Mouse (Mus musculus) embryonic facial prominence, embryonic 15.5 days (tissue): ENCODE data around the gene Osbpl8. TPM values are rescaled to one million over a fixed set of nuclear protein-coding genes. Genes with fewer than 3 reads are reported as not detected.
"Not testable (repeated sequence)": the region's sequence is repeated elsewhere in the genome, so short reads cannot be mapped to it uniquely, and the experiment has no call there.

ENCODE experiments used
- ATAC-seq: fragments of 200-750 bp; cut with Nextera tagmentation; 2 replicates; pipeline ENCODE4 v1.8.0; 2017; ENCODE audit warnings: low read depth, moderate TSS enrichment; ENCODE audit not compliant: insufficient number of reproducible peaks, low FRiP score, low TSS enrichment
- H3K27ac ChIP-seq: fragments of 300-500 bp; sonication (generic); replicated peaks from 2 replicates; pipeline ENCODE4 v1.5.1; 2015; ENCODE audit warnings: mild to moderate bottlenecking, inconsistent platforms
- H3K27me3 ChIP-seq: fragments of 300-500 bp; sonication (generic); 2 replicates; pipeline ENCODE4 v1.6.1; 2015; ENCODE audit warnings: inconsistent platforms
- H3K36me3 ChIP-seq: fragments of 300-500 bp; sonication (generic); 2 replicates; pipeline ENCODE4 v1.6.1; 2015; ENCODE audit warnings: mild to moderate bottlenecking, inconsistent platforms
- H3K4me1 ChIP-seq: fragments of 300-500 bp; sonication (generic); 2 replicates; pipeline ENCODE4 v1.6.1; 2015; ENCODE audit warnings: inconsistent platforms
- H3K4me2 ChIP-seq: fragments of 300-500 bp; sonication (generic); replicated peaks from 2 replicates; pipeline ENCODE4 v1.6.1; 2015; ENCODE audit warnings: mild to moderate bottlenecking, inconsistent platforms
- H3K4me3 ChIP-seq: fragments of 300-500 bp; sonication (generic); replicated peaks from 2 replicates; pipeline ENCODE4 v1.5.1; 2015; ENCODE audit warnings: mild to moderate bottlenecking, inconsistent platforms
- H3K9ac ChIP-seq: fragments of 300-500 bp; sonication (generic); 2 replicates; pipeline ENCODE4 v1.6.1; 2015; ENCODE audit warnings: inconsistent platforms
- H3K9me3 ChIP-seq: fragments of 300-500 bp; sonication (generic); replicated peaks from 2 replicates; pipeline ENCODE4 v1.6.1; 2016; ENCODE audit warnings: inconsistent platforms
- WGBS: fragments of 180-500 bp; shearing (Covaris S2); methylation state at CpG from one replicate; pipeline ENCODE4 v1.1.7; 2015; 5-methylcytosine and 5-hydroxymethylcytosine counted together
- polyA plus RNA-seq: library from polyadenylated mRNA; unstranded; fragments of >200 nt; fragmentation: Nextera tagmentation; extraction: Ambion mirVana; gene quantifications from 2 replicates; pipeline ENCODE4 v1.2.1, GENCODE M21; 2015

Osbpl8 gene
- polyA plus RNA-seq, 1 experiment from 2014 or later: 12.8 TPM

- Histone ChIP-seq H3K27ac (no peak overlapping the region), H3K9me3 (no peaks in the 10 kb centered on the region), H3K4me1 (no peaks in the 10 kb centered on the region), H3K4me3 (no peak overlapping the region), H3K9ac (no peak overlapping the region), H3K27me3 (no peaks in the 10 kb centered on the region), H3K36me3 (no peaks in the 10 kb centered on the region), H3K4me2 (no peak overlapping the region)
- WGBS: 68% methylated on average over 15 of the region's 15 CpGs
- no peak for ATAC-seq
Measured at GRCm38 (mm10) chr10:111129867-111130620, 34.5 kb upstream of the Osbpl8 start.

GRCm38 (mm10) chr10:111130872-111131271 is 33.7 kb upstream of the Osbpl8 start:
- no peaks in the 10 kb centered on the region for H3K27me3 ChIP-seq
- no peaks in the 10 kb centered on the region for H3K4me1 ChIP-seq
- H3K4me2 ChIP-seq: no peak overlapping the region
- H3K27ac ChIP-seq: no peak overlapping the region
- no peaks in the 10 kb centered on the region for H3K9me3 ChIP-seq
- no peak for ATAC-seq
- no peak overlapping the region for H3K4me3 ChIP-seq
- H3K36me3 ChIP-seq: no peaks in the 10 kb centered on the region
- H3K9ac ChIP-seq: no peak overlapping the region
- 63% methylated on average over 3 of the region's 3 CpGs for WGBS

GRCm38 (mm10) chr10:111133271-111133670 is 31.3 kb upstream of the Osbpl8 start:
- H3K4me3 ChIP-seq: no peak overlapping the region
- no peak overlapping the region for H3K9ac ChIP-seq
- H3K27me3 ChIP-seq: no peaks in the 10 kb centered on the region
- no peaks in the 10 kb centered on the region for H3K36me3 ChIP-seq
- no peaks in the 10 kb centered on the region for H3K9me3 ChIP-seq
- no peaks in the 10 kb centered on the region for H3K4me1 ChIP-seq
- no peak for ATAC-seq
- H3K27ac ChIP-seq: no peak overlapping the region
- H3K4me2 ChIP-seq: no peak overlapping the region
- WGBS: 86% methylated on average over 5 of the region's 5 CpGs

- no peak for ATAC-seq
- Histone ChIP-seq H3K4me3 (no peak overlapping the region), H3K36me3 (no peaks in the 10 kb centered on the region), H3K4me2 (no peak overlapping the region), H3K27me3 (no peaks in the 10 kb centered on the region), H3K9me3 (no peaks in the 10 kb centered on the region), H3K9ac (no peak overlapping the region), H3K4me1 (no peaks in the 10 kb centered on the region), H3K27ac (no peak overlapping the region)
- 78% methylated on average over 8 of the region's 8 CpGs for WGBS
Measured at GRCm38 (mm10) chr10:111133936-111134335, 30.6 kb upstream of the Osbpl8 start.

GRCm38 (mm10) chr10:111134412-111134957 is 30.1 kb upstream of the Osbpl8 start:
- no peaks in the 10 kb centered on the region for H3K27me3 ChIP-seq
- WGBS: 70% methylated on average over 9 of the region's 9 CpGs
- ATAC-seq: no peak

GRCm38 (mm10) chr10:111136306-111136705 is 28.2 kb upstream of the Osbpl8 start:
- not testable (repeated sequence) for H3K27me3 ChIP-seq, H3K9ac ChIP-seq, H3K9me3 ChIP-seq, H3K27ac ChIP-seq, H3K4me2 ChIP-seq, H3K4me3 ChIP-seq, H3K36me3 ChIP-seq, H3K4me1 ChIP-seq, ATAC-seq
- WGBS: 69% methylated on average over 5 of the region's 5 CpGs

More at GRCm38 (mm10) chr10:111134412-111134957, 30.1 kb upstream of the Osbpl8 start:
- no peaks in the 10 kb centered on the region for H3K4me1 ChIP-seq
- no peak overlapping the region for H3K27ac ChIP-seq
- H3K36me3 ChIP-seq: no peaks in the 10 kb centered on the region
- H3K9ac ChIP-seq: no peak overlapping the region
- H3K4me3 ChIP-seq: no peak overlapping the region
- no peaks in the 10 kb centered on the region for H3K9me3 ChIP-seq
- no peak overlapping the region for H3K4me2 ChIP-seq

- WGBS: 71% methylated on average over 4 of the region's 4 CpGs
- Histone ChIP-seq H3K4me2 (no peak overlapping the region), H3K4me1 (no peaks in the 10 kb centered on the region), H3K9ac (no peak overlapping the region), H3K27me3 (no peaks in the 10 kb centered on the region), H3K36me3 (no peaks in the 10 kb centered on the region), H3K4me3 (no peak overlapping the region), H3K9me3 (no peaks in the 10 kb centered on the region), H3K27ac (no peak overlapping the region)
- ATAC-seq: no peak
Measured at GRCm38 (mm10) chr10:111137905-111138304, 26.6 kb upstream of the Osbpl8 start.

- Histone ChIP-seq H3K4me2 (no peak overlapping the region), H3K4me1 (no peaks in the 10 kb centered on the region), H3K9ac (no peak overlapping the region), H3K27ac (no peak overlapping the region), H3K4me3 (no peak overlapping the region), H3K27me3 (no peaks in the 10 kb centered on the region), H3K36me3 (no peaks in the 10 kb centered on the region), H3K9me3 (no peaks in the 10 kb centered on the region)
- 82% methylated on average over 1 of the region's 1 CpGs for WGBS
- no peak for ATAC-seq
Measured at GRCm38 (mm10) chr10:111139170-111139569, 25.4 kb upstream of the Osbpl8 start.

GRCm38 (mm10) chr10:111139881-111140280 is 24.7 kb upstream of the Osbpl8 start:
- H3K36me3 ChIP-seq: no peaks in the 10 kb centered on the region
- ATAC-seq: no peak
- no peak overlapping the region for H3K4me3 ChIP-seq
- H3K4me2 ChIP-seq: no peak overlapping the region
- 77% methylated on average over 5 of the region's 5 CpGs for WGBS
- no peaks in the 10 kb centered on the region for H3K9me3 ChIP-seq
- no peaks in the 10 kb centered on the region for H3K4me1 ChIP-seq
- H3K9ac ChIP-seq: no peak overlapping the region
- H3K27me3 ChIP-seq: no peaks in the 10 kb centered on the region
- no peak overlapping the region for H3K27ac ChIP-seq

- Histone ChIP-seq H3K4me1 (no peaks in the 10 kb centered on the region), H3K9ac (no peak overlapping the region), H3K27me3 (no peaks in the 10 kb centered on the region), H3K36me3 (no peaks in the 10 kb centered on the region), H3K4me3 (no peak overlapping the region), H3K4me2 (no peak overlapping the region), H3K9me3 (no peaks in the 10 kb centered on the region), H3K27ac (no peak overlapping the region)
- 79% methylated on average over 11 of the region's 11 CpGs for WGBS
- ATAC-seq: no peak
Measured at GRCm38 (mm10) chr10:111144371-111144959, 20.1 kb upstream of the Osbpl8 start.

GRCm38 (mm10) chr10:111149761-111150160 is 14.8 kb upstream of the Osbpl8 start:
- ATAC-seq: no peak
- H3K9me3 ChIP-seq: no peaks in the 10 kb centered on the region
- H3K4me1 ChIP-seq: no peaks in the 10 kb centered on the region
- no peaks in the 10 kb centered on the region for H3K27me3 ChIP-seq
- no peaks in the 10 kb centered on the region for H3K36me3 ChIP-seq
- 43% methylated on average over 5 of the region's 5 CpGs for whole genome bisulfite sequencing
- H3K9ac ChIP-seq: no peak overlapping the region
- H3K4me2 ChIP-seq: no peak overlapping the region
- no peak overlapping the region for H3K27ac ChIP-seq
- no peak overlapping the region for H3K4me3 ChIP-seq
